Mouse (Mus musculus) heart, postnatal 10 days (tissue): Measurements from ENCODE around the gene Pgp. TPM values are rescaled to one million over a fixed set of nuclear protein-coding genes. Genes with fewer than 3 reads are reported as not detected.
A peak's percentile ranks its signal among the peaks of the same experiment; 100 is the strongest.

Experiments
- DNase-seq, 2 experiments: peaks; one replicate each; pipeline ENCODE4 v3.0.0; 2021
- intact Hi-C: fragments of 180-260 bp; cut with DNase I; formaldehyde crosslinking; loops from one replicate; pipeline ENCODE4 v1.15.1; 2025
- total RNA-seq, 2 experiments: library from RNA; stranded (reverse); gene quantifications; 2 replicates each; pipeline ENCODE4 v1.2.3; 2021

Gene Pgp
- total RNA-seq, 2 experiments from 2014 or later: 38.5 to 39.9 TPM

- intact Hi-C loops: loop anchor here (2.0 kb wide), 2 partner anchors 19 to 35 kb away; partner anchors contain the start of gene Mlst8
- peak; percentile 73 to 76 for DNase-seq
Observed at GRCm38 (mm10) chr17:24513609-24514008, 43.4 kb downstream of the Pgp start.

- peak; percentile 31 to 38 for DNase-seq
- intact Hi-C loops: no loop called here
Observed at GRCm38 (mm10) chr17:24514270-24515257, 44.4 kb downstream of the Pgp start.

DNA sequence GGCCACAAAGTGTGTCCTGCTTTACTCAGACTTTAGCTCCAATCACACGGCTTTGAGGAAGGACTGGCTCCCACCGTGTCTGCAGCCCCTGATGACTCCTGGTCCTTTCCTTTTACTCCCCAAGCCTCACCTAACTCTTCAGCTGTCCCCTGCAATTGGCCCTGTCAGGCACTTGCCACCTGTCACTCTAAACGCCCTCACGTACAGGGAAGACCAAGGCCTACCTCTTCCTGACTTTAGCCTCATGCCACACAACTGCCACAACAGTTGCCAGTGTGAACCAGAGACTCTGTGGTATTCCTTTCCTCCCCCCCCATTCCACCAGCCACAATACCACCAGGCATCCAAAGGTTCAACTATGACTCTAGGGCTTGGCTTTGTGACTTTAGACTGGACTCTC is 50.3 kb downstream of the Pgp start:
- intact Hi-C loops: no loop called here
- DNase-seq: no peak

Other genes with a start within 250 kb of the Pgp start
- gene Tedc2, start 249.5 kb upstream of the Pgp start, total RNA-seq: 1 to 10 TPM; 3.5 to 5.0 TPM
- 1 to 10 TPM; 6.9 to 7.7 TPM for gene Ccnf, start 218.9 kb upstream of the Pgp start, total RNA-seq
- not detected for gene Abca17, start 119.3 kb upstream of the Pgp start, total RNA-seq
- gene Abca3, start 118.4 kb upstream of the Pgp start, total RNA-seq: 10 to 100 TPM; 14.5 to 15.3 TPM
- gene Rnps1, start 55.8 kb upstream of the Pgp start, total RNA-seq: 10 to 100 TPM; 94.7 to 97.3 TPM
- 100 to 1,000 TPM; 412 to 459 TPM for gene Eci1, start 43.8 kb upstream of the Pgp start, total RNA-seq
- gene Dnase1l2, start 27.3 kb upstream of the Pgp start, total RNA-seq: 1 to 10 TPM; 1.0 to 1.6 TPM
- 10 to 100 TPM; 15.6 to 15.9 TPM for gene E4f1, start 79 bp upstream of the Pgp start, total RNA-seq
- under 1 TPM in 1 of 2 experiments, not detected in 1; 0.26 TPM for gene Bricd5, start 3.5 kb downstream of the Pgp start, total RNA-seq
- 10 to 100 TPM; 11.6 to 12.9 TPM for gene Mlst8, start 8.7 kb downstream of the Pgp start, total RNA-seq
- gene Caskin1, start 18.2 kb downstream of the Pgp start, total RNA-seq: under 1 TPM; 0.48 to 0.52 TPM
- gene Traf7, start 57.5 kb downstream of the Pgp start, total RNA-seq: 10 to 100 TPM; 75.9 to 77.9 TPM
- under 1 TPM; 0.32 to 0.45 TPM for gene Rab26, start 63.8 kb downstream of the Pgp start, total RNA-seq
- gene Pkd1, start 79.4 kb downstream of the Pgp start, total RNA-seq: 10 to 100 TPM; 60.1 to 72.2 TPM
- gene Tsc2, start 162.2 kb downstream of the Pgp start, total RNA-seq: 10 to 100 TPM; 86.0 to 95.6 TPM
- 1 to 10 TPM; 3.2 to 3.4 TPM for gene Nthl1, start 162.3 kb downstream of the Pgp start, total RNA-seq
- 100 to 1,000 TPM; 108 to 133 TPM for gene Slc9a3r2, start 179.9 kb downstream of the Pgp start, total RNA-seq
- not detected for gene Npw, start 188.1 kb downstream of the Pgp start, total RNA-seq
- gene Zfp598, start 199.3 kb downstream of the Pgp start, total RNA-seq: 10 to 100 TPM; 25.1 to 25.4 TPM
- gene Syngr3, start 219.6 kb downstream of the Pgp start, total RNA-seq: not detected
- 10 to 100 TPM; 18.9 to 19.8 TPM for gene Gfer, start 225.8 kb downstream of the Pgp start, total RNA-seq
- gene Noxo1, start 225.8 kb downstream of the Pgp start, total RNA-seq: 1 to 10 TPM in 1 of 2 experiments, under 1 TPM in 1; 0.93 to 2.9 TPM
- 10 to 100 TPM; 20.8 to 21.5 TPM for gene Tbl3, start 237.3 kb downstream of the Pgp start, total RNA-seq
- not detected for gene Rnf151, start 247.7 kb downstream of the Pgp start, total RNA-seq
- 100 to 1,000 TPM; 730 to 736 TPM for gene Rps2, start 247.7 kb downstream of the Pgp start, total RNA-seq